Mouse (Mus musculus): ENCODE results near the gene Gm13420.

DNA sequence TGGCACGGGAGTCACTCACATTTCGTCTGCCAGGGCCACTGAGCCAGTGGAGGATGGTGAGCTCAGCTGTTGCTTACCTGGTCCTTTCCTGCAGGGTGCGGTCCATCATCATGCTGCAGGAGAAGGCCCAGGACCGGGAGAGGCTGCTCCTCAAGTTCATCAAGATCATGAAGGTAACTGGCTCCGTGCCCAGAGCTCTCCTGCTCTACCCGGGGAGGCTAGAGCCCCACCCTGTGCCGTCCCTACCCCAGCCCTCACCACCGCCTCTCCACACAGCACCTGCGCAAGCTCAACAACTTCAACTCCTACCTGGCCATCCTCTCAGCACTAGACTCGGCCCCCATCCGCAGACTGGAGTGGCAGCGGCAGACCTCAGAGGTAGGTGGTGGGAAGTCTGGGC, 15.8 kb downstream of the Gm13420 start:
- TF ChIP-seq CTCF (conservative IDR thresholded peaks at IDR 0.05; ENCODE audit: low read length) (no peak), POU5F1 (IDR thresholded peaks at IDR 0.05; ENCODE audit: borderline replicate concordance, low read length) (no peak)

All from E14TG2a.4 (cell line).